Mouse (Mus musculus): Measurements from ENCODE around the gene Sacs.

Sacs gene

GRCm38 (mm10) chr14:61242611-61243010, 104.4 kb downstream of the Sacs start:
- DNase-seq, result no peak

- no peak for DNase-seq
These were observed 108.2 kb downstream of the Sacs start for GRCm38 (mm10) chr14:61246444-61246843.

GRCm38 (mm10) chr14:61252596-61253388, 114.5 kb downstream of the Sacs start:
- DNase-seq, result no peak

GRCm38 (mm10) chr14:61258352-61258751, 120.1 kb downstream of the Sacs start, which contains the start of gene Sgcg:
Gene Sgcg, minus strand, starts transcription at chr14:61258490.
- no peak for DNase-seq

- no peak for DNase-seq
These were observed 120.8 kb downstream of the Sacs start for GRCm38 (mm10) chr14:61259084-61259483.

- DNase-seq, result no peak
These were observed 129.7 kb downstream of the Sacs start for GRCm38 (mm10) chr14:61267908-61268475.

GRCm38 (mm10) chr14:61274414-61275198, 136.3 kb downstream of the Sacs start:
- DNase-seq, result no peak

GRCm38 (mm10) chr14:61277285-61277684, 139.0 kb downstream of the Sacs start:
- peak; percentile 53 for DNase-seq

GRCm38 (mm10) chr14:61278676-61279300, 140.5 kb downstream of the Sacs start:
- no peak for DNase-seq

GRCm38 (mm10) chr14:61288606-61289286, 150.5 kb downstream of the Sacs start:
- no peak for DNase-seq
